Mouse (Mus musculus) lung, postnatal 0 days (tissue): ENCODE results near the gene Rnf43. TPM values are rescaled to one million over a fixed set of nuclear protein-coding genes. Genes with fewer than 3 reads are reported as not detected.

Experiments used
- ATAC-seq: fragments of 200-750 bp; cut with Nextera tagmentation; 2 replicates; pipeline ENCODE4 v1.8.0; 2017; ENCODE audit warnings: moderate library complexity
- DNase-seq: peaks from one replicate; pipeline ENCODE4 v3.0.0-alpha.2; 2016; ENCODE audit warnings: low spot score
- H3K27ac ChIP-seq: fragments of 300-500 bp; sonication (generic); 2 replicates; pipeline ENCODE4 v1.5.1; 2014; ENCODE audit warnings: antibody characterized with exemption, mild to moderate bottlenecking, low read length, mixed read lengths
- H3K27me3 ChIP-seq: fragments of 300-500 bp; sonication (generic); replicated peaks from 2 replicates; pipeline ENCODE4 v1.6.1; 2014; ENCODE audit warnings: low read length, mixed read lengths; ENCODE audit not compliant: insufficient read depth
- H3K36me3 ChIP-seq: fragments of 300-500 bp; sonication (generic); 2 replicates; pipeline ENCODE4 v1.6.1; 2014; ENCODE audit warnings: low read length, mixed read lengths; ENCODE audit not compliant: insufficient read depth
- H3K4me1 ChIP-seq: fragments of 300-500 bp; sonication (generic); 2 replicates; pipeline ENCODE4 v1.6.1; 2014; ENCODE audit warnings: antibody characterized with exemption, low read depth, low read length, mixed read lengths; ENCODE audit not compliant: insufficient read depth
- H3K4me2 ChIP-seq: fragments of 300-500 bp; sonication (generic); replicated peaks from 2 replicates; pipeline ENCODE4 v1.6.1; 2014; ENCODE audit warnings: low read depth, mild to moderate bottlenecking, low read length, moderate library complexity, mixed read lengths
- H3K4me3 ChIP-seq: fragments of 300-500 bp; sonication (generic); 2 replicates; pipeline ENCODE4 v1.5.1; 2014; ENCODE audit warnings: low read depth, low read length
- H3K9ac ChIP-seq: fragments of 300-500 bp; sonication (generic); replicated peaks from 2 replicates; pipeline ENCODE4 v1.6.1; 2014; ENCODE audit warnings: low read depth, mild to moderate bottlenecking
- H3K9me3 ChIP-seq: fragments of 300-500 bp; sonication (generic); 2 replicates; pipeline ENCODE4 v1.6.1; 2016; ENCODE audit warnings: low read length, mixed read lengths
- CTCF ChIP-seq: IDR thresholded peaks from 2 replicates; pipeline ENCODE4 v1.5.1; 2016; ENCODE audit warnings: antibody characterized with exemption, mild to moderate bottlenecking
- EP300 ChIP-seq: IDR thresholded peaks from 2 replicates; pipeline ENCODE4 v1.6.1; 2016; ENCODE audit warnings: antibody characterized with exemption, mild to moderate bottlenecking, control low read depth
- WGBS: fragments of 180-500 bp; shearing (Covaris S2); extraction: QIAGEN DNeasy Blood & Tissue Kit; methylation state at CpG from one replicate; pipeline ENCODE4 v1.1.7; 2014; 5-methylcytosine and 5-hydroxymethylcytosine counted together
- polyA plus RNA-seq: library from polyadenylated mRNA; unstranded; fragments of >200 nt; fragmentation: Nextera tagmentation; extraction: Ambion mirVana; gene quantifications from 2 replicates; pipeline ENCODE4 v1.2.1, GENCODE M21; 2015

Gene Rnf43
- polyA plus RNA-seq, 1 experiment from 2014 or later, result 4.6 TPM

DNA sequence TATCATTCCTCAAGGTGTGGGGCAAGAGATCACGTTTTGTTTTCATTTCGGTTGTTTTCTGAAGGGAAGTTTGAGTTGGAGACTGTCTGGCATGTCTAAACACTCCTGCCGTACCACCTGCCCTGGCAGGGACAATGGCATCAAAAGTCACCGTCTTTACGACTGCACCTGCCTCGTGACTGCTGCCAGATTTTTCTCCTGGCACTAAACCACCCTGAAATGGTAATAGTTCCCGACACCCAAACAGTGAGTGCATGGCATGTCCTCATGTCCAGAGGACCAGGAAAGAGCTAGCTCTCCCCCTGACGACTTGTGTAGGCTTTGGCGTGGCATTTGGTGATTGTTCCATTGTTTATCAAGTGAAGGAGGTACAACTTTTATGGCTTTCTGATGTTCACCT, 18.3 kb downstream of the Rnf43 start:
- no peak overlapping the region for H3K4me3 ChIP-seq
- no peak overlapping the region for H3K9ac ChIP-seq
- 50% methylated on average over 9 of the region's 9 CpGs for WGBS
- H3K4me1 ChIP-seq, result no peaks in the 10 kb centered on the region
- DNase-seq (no peak), ATAC-seq (no peak)
- TF ChIP-seq CTCF (no peak), EP300 (no peak)
- no peaks in the 10 kb centered on the region for H3K27me3 ChIP-seq
- H3K4me2 ChIP-seq, result no peak overlapping the region
- no peaks in the 10 kb centered on the region for H3K9me3 ChIP-seq
- H3K27ac ChIP-seq, result no peak overlapping the region
- H3K36me3 ChIP-seq, result no peaks in the 10 kb centered on the region

DNA sequence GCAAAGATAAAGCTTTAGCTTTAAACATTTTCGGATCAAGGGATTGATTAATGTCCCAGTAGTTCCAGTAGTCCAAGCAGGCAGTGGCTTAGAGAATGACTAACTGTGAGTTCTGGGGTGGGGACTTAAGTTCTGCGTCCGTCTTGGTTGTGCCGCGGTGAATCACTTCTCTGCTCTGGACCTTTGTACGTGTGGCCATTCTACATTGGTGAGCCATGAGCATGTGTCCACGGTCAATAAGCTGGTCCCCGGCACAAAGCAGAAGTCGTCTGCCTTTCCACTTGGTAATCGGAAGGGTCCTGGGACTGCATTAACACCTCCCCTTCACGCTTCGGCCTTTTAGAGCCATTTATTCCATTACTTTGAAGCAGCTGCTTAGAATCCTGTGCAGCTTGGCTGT, 19.6 kb downstream of the Rnf43 start:
- ATAC-seq, result no peak
- no peak for TF ChIP-seq EP300
- TF ChIP-seq CTCF, result no peak
- H3K27me3 ChIP-seq, result no peaks in the 10 kb centered on the region
- H3K9me3 ChIP-seq, result no peaks in the 10 kb centered on the region
- 0 out of 2 replicates have a peak overlapping the region, but pooled peaks have one; percentile 4 for H3K27ac ChIP-seq
- no peak overlapping the region for H3K9ac ChIP-seq
- no peaks in the 10 kb centered on the region for H3K4me1 ChIP-seq
- no peaks in the 10 kb centered on the region for H3K36me3 ChIP-seq
- H3K4me2 ChIP-seq, result no peak overlapping the region
- WGBS, result 67% methylated on average over 12 of the region's 12 CpGs
- no peak overlapping the region for H3K4me3 ChIP-seq
- DNase-seq, result no peak

DNA sequence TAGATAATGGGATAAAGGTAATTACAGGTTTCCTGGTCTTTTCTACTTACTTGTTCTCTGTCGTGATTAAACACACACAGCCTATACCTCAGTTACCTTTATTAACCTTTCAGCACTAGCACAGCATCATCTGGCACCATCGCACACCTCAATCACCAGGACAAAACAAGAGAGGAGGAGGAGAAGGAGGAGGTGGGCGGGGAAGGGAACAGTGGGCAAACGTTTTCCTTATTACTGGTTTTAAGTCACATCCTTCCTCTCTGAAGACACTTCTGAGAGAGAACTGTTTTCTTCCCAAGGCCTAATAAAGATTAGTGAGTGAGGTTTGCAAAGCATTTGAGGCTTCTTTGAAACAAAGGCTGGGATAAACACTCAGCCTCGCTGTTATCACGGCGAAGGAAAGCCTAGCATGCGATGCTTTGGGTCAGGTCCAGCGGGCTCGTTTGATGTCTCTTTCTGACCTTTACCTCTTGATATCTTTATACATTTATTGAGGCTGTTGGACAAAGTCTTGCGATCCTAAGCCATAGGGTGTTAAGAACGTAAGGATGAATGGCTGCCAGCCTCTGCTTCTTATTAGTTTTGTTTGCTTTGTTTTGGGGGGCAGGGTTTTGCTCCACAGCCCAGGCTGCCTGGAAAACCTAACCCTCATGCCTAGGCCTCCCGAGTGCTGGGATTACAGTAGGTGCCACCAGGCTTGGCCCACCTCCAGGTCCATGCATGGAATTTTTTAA, 20.5 kb downstream of the Rnf43 start:
- 28% methylated on average over 13 of the region's 13 CpGs for WGBS
- DNase-seq (no peak), ATAC-seq (no peak)
- Histone ChIP-seq H3K36me3 (no peaks in the 10 kb centered on the region), H3K9me3 (no peaks in the 10 kb centered on the region), H3K4me1 (no peaks in the 10 kb centered on the region), H3K27me3 (no peaks in the 10 kb centered on the region), H3K27ac (no peak overlapping the region; the same call in 1 of the 2 replicates), H3K4me2 (no peak overlapping the region), H3K4me3 (no peak overlapping the region), H3K9ac (no peak overlapping the region)
- TF ChIP-seq EP300 (0 out of 2 replicates have a peak, but pooled peaks have one; percentile 8), CTCF (no peak)

- Histone ChIP-seq H3K4me2 (no peak overlapping the region), H3K27me3 (no peaks in the 10 kb centered on the region), H3K4me3 (no peak overlapping the region), H3K4me1 (peaks cover 4% of the 10 kb centered on the region; the same call in 1 of the 2 replicates), H3K27ac (no peak overlapping the region), H3K36me3 (no peaks in the 10 kb centered on the region), H3K9me3 (no peaks in the 10 kb centered on the region), H3K9ac (no peak overlapping the region)
- no peak for DNase-seq
- 34% methylated on average over 7 of the region's 7 CpGs for WGBS
- ATAC-seq, result no peak
- TF ChIP-seq EP300 (no peak), CTCF (no peak)
Measured at GRCm38 (mm10) chr11:87686407-87686806, 23.9 kb downstream of the Rnf43 start.

- Histone ChIP-seq H3K27ac (peak overlapping the region; percentile 38; the same call in 1 of the 2 replicates), H3K4me3 (no peak overlapping the region), H3K4me1 (peaks cover 4% of the 10 kb centered on the region; the same call in 1 of the 2 replicates), H3K9ac (no peak overlapping the region), H3K36me3 (no peaks in the 10 kb centered on the region), H3K4me2 (no peak overlapping the region), H3K9me3 (no peaks in the 10 kb centered on the region), H3K27me3 (no peaks in the 10 kb centered on the region)
- DNase-seq, result no peak
- ATAC-seq, result no peak
- WGBS, result 42% methylated on average over 15 of the region's 15 CpGs
- TF ChIP-seq CTCF, result no peak
- no peak for TF ChIP-seq EP300
Measured at GRCm38 (mm10) chr11:87687246-87688225, 25.0 kb downstream of the Rnf43 start.

DNA sequence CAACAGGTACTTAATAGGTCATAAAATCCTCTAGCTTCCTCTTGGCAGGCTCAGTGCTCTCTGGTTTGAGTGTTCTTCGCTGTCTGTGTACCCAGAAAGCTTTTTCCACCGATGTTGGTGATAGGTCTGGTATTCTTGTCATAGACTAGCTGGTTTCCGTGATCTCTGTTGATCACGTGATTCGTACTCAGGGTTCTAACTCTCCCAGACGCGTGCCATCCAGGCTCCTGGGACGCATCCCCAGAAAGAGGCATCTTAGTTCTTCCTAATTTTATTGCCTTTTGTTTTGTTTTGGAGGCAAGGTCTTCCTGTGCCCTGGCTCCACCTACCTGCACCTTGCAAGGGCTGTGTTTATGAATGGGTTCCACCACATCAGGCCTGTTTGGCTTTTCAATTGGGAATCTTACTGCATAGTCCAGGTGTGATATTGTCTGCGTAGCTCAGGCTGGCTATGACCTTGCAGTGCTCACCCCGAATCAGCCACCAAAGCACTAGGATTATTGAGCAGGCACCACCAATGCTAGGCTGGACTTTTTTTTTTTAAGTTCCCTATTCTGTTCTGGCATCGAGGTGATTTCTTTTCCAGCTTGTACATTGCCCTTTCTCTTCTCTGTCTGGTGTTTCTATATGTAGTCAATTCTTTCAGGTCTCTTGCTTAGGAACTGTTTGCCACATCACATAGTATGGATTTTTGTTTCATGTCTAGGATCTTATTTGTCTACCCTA, 26.1 kb downstream of the Rnf43 start:
- Histone ChIP-seq H3K9me3 (no peaks in the 10 kb centered on the region), H3K4me1 (peaks cover 4% of the 10 kb centered on the region; the same call in 1 of the 2 replicates), H3K4me2 (0 out of 2 replicates have a peak overlapping the region, but pooled peaks have one; percentile 39), H3K9ac (no peak overlapping the region), H3K36me3 (no peaks in the 10 kb centered on the region), H3K4me3 (no peak overlapping the region), H3K27ac (peak overlapping the region; percentile 57), H3K27me3 (no peaks in the 10 kb centered on the region)
- ATAC-seq, result no peak
- DNase-seq, result no peak
- TF ChIP-seq CTCF, result no peak
- no peak for TF ChIP-seq EP300
- WGBS, result 53% methylated on average over 11 of the region's 11 CpGs
